Mouse (Mus musculus) adrenal gland, adult 18-20 months (tissue): ENCODE measurements around the gene Klhdc8a. TPM values are rescaled to one million over a fixed set of nuclear protein-coding genes. Genes with fewer than 3 reads are reported as not detected.

Experiments
- DNase-seq, 2 experiments: peaks; one replicate each; pipeline ENCODE4 v3.0.0; 2021 to 2022; ENCODE audit warnings: low spot score in 2 of 2
- total RNA-seq, 2 experiments: library from RNA; stranded (reverse); gene quantifications; 1 replicate in 1 of 2; 2 replicates in 1 of 2; pipeline ENCODE4 v1.2.3; 2021

Klhdc8a gene
- total RNA-seq, 2 experiments from 2014 or later = 114 to 144 TPM

- no peak for DNase-seq
These were observed 8.5 kb upstream of the Klhdc8a start for GRCm38 (mm10) chr1:132289965-132290364.

GRCm38 (mm10) chr1:132290921-132291675, 7.3 kb upstream of the Klhdc8a start:
- no peak for DNase-seq

GRCm38 (mm10) chr1:132291706-132292105, 6.7 kb upstream of the Klhdc8a start:
- DNase-seq = no peak

GRCm38 (mm10) chr1:132292318-132293129, 5.9 kb upstream of the Klhdc8a start:
- no peak for DNase-seq

- DNase-seq = no peak
These were observed 2.9 kb upstream of the Klhdc8a start for GRCm38 (mm10) chr1:132295506-132295905.

- DNase-seq = no peak
These were observed 2.4 kb upstream of the Klhdc8a start for GRCm38 (mm10) chr1:132296051-132296450.

DNA sequence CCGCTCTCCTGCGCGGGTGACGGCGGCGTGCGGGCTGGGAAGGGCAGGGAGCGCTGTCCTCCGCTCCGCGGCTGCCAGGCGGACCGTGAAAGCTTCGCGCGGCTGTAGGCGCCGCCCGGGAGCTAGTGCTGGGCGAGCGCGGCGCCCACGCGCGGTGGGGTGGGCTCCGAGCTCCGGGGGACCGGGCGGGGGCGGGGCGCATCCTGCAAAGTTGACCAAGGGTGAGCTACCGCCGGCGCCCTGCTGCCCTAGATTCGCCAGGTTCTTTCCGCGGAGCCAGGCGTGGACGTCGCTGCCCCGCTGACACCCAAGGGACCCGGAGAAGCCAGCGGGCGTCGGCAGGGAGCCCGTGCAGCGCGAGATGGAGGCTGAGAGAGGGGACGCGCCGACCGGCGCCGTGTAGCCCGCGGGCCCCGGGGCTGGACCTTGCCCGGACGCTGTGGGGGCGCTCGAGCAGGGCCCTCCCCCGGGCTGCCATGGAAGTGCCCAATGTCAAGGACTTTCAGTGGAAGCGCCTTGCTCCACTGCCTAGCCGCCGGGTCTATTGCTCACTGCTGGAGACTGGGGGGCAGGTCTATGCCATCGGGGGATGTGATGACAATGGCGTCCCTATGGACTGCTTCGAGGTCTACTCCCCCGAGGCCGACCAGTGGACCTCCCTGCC, 507 bp downstream of the Klhdc8a start:
- peak; percentile 64 to 69 for DNase-seq

- peak; percentile 57 to 60 for DNase-seq
These were observed 1.3 kb downstream of the Klhdc8a start for GRCm38 (mm10) chr1:132299744-132300143.

- DNase-seq = no peak
These were observed 2.8 kb downstream of the Klhdc8a start for GRCm38 (mm10) chr1:132301242-132301641.

DNA sequence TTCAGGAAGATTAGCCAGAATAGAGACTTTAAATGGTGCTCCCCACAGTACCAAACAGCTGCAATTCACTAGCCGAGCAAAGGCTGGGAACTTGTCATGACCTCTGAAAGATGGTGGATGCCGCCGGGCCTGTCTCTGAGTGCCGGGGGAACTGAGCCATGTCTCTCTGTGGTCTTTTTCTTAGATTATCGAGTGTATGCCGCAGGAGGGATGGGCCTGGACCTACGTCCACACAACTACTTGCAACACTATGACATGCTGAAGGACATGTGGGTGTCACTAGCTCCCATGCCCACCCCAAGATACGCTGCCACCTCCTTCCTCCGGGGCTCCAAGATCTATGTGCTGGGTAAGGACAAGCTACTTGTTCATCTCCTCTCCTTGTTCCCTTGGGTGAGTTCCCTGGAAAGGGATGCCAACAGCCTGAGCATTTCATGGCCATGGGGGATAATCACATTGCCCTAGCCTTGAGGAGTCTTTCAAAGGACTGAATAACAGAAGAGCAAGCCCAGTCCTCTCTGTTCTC, 4.0 kb downstream of the Klhdc8a start:
- DNase-seq = no peak

- DNase-seq = no peak
These were observed 6.3 kb downstream of the Klhdc8a start for GRCm38 (mm10) chr1:132304618-132305214.

DNA sequence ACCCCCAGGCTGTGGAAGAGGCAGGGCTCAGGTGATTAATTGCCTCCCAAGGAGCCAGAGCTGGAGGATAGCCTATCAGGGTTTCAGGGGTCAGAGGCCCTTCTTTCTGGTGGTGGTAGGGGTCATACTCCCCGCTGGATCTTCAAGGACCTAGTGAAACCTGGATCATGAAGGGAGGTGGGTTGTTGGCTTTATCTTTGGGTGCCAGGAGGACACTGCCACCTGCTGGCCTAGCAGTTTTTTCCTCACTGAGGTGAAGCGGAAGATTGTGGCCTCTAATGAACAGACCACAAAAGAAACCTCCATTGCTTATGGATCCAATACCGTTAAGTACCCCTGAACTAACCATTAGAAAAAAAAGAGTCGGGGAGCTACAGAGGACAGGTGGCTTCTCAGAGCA, 7.7 kb downstream of the Klhdc8a start:
- DNase-seq = peak; percentile 65 to 70

DNA sequence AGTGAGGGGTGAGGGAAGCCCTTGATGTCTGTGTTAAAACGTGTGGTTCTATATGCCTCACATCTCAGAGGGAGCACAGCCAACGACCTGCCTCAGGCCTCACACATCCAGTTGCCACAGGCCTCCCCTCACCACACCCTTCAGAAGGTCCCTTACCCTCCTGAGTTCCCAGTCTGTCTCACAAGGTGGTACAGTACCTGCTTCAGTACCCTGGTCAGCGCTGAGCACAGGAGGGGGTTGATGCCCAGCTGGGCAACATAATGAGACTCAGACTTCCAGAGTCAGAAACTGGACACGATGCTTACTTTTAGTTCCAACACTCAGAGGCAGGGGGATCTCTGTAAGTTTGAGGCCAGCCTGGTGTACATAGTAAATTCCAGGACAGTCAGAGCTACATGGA, 8.4 kb downstream of the Klhdc8a start:
- no peak for DNase-seq

GRCm38 (mm10) chr1:132307962-132308361, 9.5 kb downstream of the Klhdc8a start:
- DNase-seq = no peak

DNA sequence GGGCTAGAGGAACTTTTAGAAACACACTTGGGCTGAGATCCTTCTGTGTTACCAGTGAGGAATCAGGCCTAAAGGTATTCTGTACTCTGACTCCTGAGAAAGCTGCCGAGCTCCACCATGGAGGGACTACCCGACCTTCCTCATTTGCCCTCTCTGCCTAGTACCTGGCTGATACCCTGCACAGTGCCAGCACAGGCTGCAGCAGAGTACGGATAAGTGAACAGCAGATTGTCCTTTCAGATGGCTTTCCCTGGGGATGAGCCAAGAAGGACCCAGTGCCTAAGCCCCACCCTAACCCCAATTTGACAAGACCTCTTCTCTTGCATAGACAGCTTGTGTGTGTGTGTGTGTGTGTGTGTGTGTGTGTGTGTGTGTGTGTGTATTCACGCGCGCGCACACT, 10.2 kb downstream of the Klhdc8a start:
- DNase-seq = no peak

DNA sequence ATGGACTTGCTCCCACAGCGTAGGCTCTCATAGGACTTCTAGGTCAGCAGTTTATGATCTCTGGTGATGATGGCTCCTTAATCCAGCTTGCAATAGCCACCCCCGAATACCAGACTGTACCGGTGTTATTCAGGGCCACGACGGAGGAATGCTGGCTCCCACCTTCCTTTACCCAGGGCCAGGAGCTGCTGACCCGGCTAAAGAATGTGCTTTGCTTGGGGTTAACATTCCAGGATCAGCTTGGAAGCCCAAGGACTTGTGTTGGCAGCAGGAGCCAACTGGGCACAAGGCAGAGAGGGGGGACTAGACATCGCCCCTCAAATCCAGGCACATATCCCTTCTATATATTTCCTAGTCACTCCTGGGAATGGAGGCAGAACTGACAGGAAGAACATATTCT, 12.3 kb downstream of the Klhdc8a start:
- DNase-seq = no peak

GRCm38 (mm10) chr1:132311174-132311859, 12.9 kb downstream of the Klhdc8a start:
- no peak for DNase-seq

GRCm38 (mm10) chr1:132312043-132312442, 13.6 kb downstream of the Klhdc8a start:
- DNase-seq = no peak

DNA sequence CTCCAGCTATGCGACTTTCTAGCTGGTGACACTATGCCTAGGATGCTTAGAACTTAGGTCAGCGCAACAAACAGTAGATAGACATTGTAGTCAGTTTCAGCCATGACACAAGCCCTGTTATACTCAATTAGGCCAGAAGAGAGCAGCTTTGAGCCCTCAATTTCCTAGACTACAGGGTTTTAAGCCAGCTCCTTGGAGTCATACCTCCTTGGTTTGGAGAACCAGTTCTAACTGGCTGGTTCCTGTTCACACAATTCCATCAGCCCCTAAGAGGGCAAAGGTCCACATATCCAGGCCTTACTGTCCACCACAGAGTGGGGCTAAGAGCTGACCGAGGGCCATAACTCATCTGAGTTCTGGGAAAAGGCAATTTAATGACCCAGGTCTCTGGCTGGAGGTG, 14.3 kb downstream of the Klhdc8a start:
- DNase-seq = peak in 1 of 2 experiments; percentile 49

DNA sequence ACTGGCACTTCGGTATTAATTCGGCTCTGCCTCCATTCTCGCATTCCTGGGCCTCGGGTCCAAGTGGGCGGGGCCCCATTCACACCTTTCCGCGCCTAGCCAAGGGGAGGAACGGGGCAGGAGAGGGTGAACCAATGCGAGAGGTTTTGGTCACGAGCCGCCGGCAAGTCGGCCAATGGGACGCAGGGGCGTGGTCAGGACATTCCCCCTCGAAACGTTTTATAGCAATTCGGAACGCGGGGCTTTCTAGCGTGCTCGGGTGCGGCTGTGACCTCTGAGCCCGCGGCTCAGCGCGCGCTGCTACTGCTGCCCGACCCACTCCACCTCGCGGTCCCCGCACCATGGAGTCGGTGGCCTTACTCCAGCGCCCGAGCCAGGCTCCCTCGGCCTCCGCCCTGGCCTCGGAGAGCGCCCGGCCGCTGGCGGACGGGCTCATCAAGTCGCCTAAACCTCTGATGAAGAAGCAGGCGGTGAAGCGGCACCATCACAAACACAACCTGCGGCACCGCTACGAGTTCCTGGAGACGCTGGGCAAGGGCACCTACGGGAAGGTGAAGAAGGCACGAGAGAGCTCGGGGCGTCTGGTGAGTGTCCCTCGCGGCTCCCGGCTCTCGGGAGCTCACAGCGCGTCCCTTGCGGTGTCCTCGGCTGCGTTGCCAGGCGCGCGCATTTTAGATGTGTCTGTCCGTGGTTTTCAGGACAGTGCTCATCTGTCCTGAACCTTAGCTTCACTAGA, 17.6 kb downstream of the Klhdc8a start, which contains the start of gene Nuak2:
Gene Nuak2 (plus strand): TSS at position 238 of the 736 bp plus-strand sequence.
- peak; percentile 82 to 84 for DNase-seq
